Mouse (Mus musculus): ENCODE results near the gene Cys1.
A peak's percentile ranks its signal among the peaks of the same experiment; 100 is the strongest.
"Not testable (repeated sequence)": the region's sequence is repeated elsewhere in the genome, so short reads cannot be mapped to it uniquely, and the experiment has no call there.

Gene Cys1

GRCm38 (mm10) chr12:24681286-24682023, at the start of gene Cys1:
Gene Cys1 (minus strand): TSS chr12:24681813.
- no peak for DNase-seq

DNA sequence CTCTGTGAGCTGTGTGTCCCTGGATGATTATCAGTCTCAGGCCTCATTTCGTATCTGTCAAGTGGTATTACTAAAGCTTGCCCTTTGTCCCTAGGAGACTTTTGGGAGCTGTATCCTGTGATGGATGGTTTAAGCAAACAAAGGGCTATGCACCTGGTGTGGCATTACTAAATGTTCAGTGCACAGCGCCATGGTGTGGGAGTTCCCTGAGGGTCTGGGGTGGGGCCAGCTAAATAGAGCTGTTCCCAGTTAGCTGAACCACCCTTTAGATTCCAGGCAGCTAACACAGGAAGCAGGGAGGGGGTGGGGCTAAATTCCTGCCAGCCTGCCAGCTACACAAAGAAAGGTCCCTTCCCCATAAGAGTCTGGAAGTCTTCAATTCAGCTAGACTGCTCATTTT, 42.8 kb upstream of the Cys1 start:
- DNase-seq = no peak

- no peak for DNase-seq
Observed at GRCm38 (mm10) chr12:24723859-24724258, 42.2 kb upstream of the Cys1 start.

DNA sequence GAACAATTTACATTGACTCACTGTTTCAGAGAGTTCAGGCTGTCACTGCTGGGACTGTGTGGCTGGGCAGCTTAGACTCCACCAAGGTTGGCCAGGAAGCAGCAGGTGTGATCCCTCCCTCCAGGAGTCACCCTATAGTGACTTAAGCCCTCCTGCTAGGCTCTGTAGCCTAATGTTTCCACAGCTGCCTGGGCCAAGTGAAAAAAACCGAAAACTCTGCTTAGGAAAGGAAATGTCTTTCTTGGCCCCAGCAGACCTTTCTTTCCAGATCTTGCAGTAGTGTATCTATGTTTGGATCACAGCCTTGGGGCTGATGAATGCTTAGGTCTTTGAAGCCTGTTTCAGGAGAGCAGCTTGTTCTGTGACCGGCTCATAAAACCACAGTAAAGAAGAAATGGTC, 41.8 kb upstream of the Cys1 start:
- DNase-seq = no peak

GRCm38 (mm10) chr12:24716721-24717301, 35.2 kb upstream of the Cys1 start:
- peak; percentile 60 to 71 for DNase-seq

GRCm38 (mm10) chr12:24715268-24715896, 33.8 kb upstream of the Cys1 start:
- DNase-seq = no peak

DNA sequence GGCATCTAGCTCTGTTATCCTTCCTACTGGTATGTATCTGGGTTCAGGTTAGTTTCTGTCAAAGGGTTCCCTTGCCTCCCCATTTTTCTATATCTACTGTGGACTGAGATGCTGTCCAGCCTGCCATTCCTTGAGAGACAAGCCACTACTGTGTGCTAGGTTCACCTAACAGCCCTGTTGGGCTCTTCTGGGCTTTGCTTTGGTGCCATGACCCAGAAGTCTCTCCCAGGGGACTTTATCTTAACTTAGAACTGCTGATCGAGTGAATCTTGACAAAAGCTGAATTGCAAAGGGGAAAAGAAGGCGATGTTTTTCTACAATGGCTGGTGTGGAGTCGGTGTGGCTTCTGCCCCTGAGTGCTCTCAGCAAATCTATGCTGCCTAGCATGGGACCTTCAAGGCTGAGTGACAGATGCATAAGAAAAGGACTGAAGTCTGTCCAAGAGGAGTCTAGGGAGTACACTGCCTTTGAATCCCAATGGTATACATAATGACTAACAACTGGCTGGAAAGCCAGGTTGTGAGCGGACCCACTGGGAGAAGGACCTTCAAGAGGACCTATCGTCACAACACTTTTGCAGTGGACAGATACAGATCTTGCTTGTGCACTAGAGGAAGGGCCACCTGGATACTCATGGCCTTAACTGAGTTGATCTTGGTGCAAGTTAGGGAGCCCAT, 33.1 kb upstream of the Cys1 start:
- no peak for DNase-seq

DNA sequence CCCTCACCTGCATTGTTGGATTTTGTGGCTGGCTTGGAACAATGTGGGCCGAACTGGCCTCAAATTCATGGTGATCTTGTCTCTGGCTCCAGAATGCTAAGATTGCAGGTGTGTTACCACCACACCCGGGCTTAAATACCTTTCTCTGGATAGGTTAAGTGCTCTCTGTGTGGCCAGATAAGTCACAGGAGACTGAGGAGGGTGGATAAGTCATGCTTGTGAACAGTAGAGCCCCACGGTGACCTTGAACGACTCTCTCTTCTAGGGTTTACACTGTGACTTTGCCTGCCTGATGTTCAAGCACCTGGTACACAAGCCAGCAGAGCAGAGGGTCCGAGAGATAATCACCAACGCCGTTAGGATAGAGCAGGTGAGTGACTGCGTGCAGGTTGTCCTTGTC, 30.8 kb upstream of the Cys1 start:
- no peak for DNase-seq

- DNase-seq = peak in 1 of 2 experiments; percentile 33
Observed at GRCm38 (mm10) chr12:24710672-24711071, 29.1 kb upstream of the Cys1 start.

DNA sequence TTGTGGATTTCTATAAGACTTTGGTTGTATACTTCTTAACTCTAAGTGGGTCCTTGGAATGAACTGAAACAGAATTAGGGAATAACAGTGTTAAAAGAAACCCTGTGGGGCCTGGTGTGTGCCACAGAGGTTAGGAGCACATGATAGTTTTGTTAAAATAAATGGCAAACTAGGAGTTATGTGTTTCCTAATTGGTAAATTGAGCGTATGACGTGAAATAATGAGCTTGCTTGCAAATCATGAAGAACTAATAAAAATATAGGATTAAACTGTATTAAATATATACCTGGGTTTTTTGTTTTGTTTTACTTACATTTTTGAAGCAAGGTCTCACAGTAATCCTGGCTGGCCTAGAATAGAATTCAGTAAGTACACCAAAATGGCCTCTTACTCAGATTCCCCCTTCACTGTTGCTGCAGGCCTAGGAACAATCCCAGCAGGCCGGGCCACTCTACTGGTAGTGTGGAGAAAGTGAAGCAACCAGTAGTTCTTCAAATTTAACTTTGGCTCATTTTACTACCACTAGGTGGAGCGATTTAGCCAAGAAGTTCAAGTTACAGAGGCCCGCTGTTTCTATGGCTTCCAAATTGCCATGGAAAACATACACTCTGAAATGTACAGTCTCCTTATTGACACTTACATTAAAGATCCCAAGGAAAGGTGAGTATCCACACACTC, 28.4 kb upstream of the Cys1 start:
- peak; percentile 19 to 48 for DNase-seq

- no peak for DNase-seq
Observed at GRCm38 (mm10) chr12:24709409-24709808, 27.8 kb upstream of the Cys1 start.

GRCm38 (mm10) chr12:24708824-24709218, 27.2 kb upstream of the Cys1 start:
- peak in 1 of 2 experiments; percentile 15 for DNase-seq

- DNase-seq = peak; percentile 91 to 95
Observed at GRCm38 (mm10) chr12:24707954-24708823, 26.6 kb upstream of the Cys1 start, which contains the start of gene Rrm2. Gene Rrm2 (plus strand): TSS chr12:24708241.

DNA sequence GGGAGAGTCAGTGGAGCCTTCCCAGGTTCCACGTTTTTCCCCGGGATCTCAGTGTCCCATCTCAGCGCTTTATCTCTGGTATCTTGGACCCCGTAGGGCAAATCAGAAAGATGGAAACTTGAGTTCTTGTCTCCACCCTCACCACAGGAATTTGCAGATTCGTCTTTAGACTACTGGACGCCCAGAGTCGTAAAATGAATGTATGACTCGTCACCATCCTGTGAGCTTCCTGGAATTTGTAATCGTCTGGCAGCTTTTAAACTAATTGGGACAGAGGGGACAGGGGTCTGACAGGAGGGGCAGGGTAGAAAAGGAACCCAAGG, 25.8 kb upstream of the Cys1 start:
- DNase-seq = no peak

DNA sequence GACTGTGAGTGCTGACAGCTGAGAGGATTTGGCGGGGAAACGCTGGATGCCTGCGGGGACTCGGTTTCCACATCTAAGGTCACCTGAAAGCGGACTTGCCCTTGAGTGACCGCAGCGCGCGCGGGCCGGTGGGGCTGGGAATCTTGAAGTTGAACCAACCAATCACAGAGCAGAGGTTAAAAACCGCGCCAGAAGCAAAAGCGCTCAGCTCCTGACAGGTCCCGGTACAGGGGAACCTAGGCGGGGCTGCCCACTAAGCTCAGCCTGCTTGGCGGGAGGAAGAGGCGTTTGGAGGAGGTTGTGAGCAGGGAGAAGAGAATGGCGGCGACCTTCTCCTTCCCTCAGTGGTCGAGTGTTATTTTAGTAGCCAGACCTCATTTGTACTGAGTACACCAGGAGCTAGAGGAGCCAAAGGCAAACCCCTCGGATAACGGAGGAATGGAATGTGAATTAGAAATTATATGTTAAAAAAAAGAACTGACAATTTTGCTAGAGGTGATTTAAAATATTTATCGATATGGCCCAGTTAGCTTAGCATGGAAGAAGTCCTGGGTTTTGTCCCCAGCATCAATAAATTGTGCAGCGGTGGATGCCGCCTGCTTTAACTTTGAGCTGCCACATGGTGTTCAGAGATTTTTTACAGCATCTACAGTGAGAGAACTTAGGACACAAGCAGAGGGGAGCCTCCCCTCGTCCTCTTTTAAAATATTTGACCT, 25.3 kb upstream of the Cys1 start:
- DNase-seq = peak in 1 of 2 experiments; percentile 10

DNA sequence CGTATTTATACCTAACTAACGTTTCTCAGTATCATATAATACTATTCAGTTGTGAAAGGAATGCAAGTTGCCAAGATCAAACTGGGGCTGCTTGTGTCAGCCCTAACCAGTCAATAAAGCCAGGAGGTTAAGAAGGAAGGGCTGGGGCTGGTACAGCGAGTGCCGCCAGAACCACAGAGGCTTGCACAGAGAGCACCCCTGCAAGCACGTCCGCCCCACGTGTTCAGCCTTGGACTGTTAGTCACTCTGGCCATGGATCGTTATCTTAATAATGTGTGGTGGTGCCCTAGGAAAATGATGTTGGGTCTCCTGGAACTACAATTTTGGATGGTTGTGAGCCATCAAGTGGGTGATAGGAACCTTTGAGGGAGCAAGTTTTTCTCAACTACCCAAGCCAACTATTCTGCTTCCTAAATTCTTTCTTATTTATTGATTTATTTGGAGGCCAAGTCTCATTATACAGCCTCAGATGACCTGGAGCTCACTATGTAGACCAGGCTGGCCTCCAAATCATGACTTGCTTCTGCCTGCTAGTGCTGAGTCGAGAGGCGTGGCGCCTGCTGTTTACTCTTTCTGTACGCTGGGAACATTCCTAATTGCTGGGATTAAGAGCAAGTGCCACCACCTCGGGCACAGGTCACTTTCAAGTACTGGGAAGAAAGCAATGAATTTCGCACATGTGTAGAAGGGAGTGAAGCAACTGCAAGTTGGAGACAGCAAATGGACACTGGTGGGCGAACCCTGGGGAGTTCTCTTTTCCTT, 24.1 kb upstream of the Cys1 start:
- no peak for DNase-seq

DNA sequence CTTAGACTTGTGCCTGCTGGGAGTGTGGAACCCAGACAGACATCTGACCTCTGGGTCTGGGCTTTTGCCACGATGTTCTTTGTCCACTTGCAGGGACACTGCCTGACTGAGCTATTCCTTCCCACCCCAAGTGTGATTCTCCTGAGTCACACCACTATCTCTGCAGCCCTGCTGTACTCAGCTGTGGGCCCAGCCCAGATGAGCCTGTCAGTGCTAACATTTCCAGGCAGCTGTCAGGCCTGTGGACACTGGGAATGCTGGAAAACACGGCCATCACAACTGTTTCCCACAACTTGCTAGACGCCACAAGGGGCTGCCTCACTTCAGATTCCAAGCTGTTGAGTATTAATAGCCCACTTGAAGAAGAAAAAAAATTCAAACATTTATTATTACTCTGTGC, 21.4 kb upstream of the Cys1 start:
- DNase-seq = no peak

GRCm38 (mm10) chr12:24701621-24702020, 20.0 kb upstream of the Cys1 start:
- DNase-seq = not testable (repeated sequence)

- DNase-seq = no peak
Observed at GRCm38 (mm10) chr12:24699578-24699977, 18.0 kb upstream of the Cys1 start.

DNA sequence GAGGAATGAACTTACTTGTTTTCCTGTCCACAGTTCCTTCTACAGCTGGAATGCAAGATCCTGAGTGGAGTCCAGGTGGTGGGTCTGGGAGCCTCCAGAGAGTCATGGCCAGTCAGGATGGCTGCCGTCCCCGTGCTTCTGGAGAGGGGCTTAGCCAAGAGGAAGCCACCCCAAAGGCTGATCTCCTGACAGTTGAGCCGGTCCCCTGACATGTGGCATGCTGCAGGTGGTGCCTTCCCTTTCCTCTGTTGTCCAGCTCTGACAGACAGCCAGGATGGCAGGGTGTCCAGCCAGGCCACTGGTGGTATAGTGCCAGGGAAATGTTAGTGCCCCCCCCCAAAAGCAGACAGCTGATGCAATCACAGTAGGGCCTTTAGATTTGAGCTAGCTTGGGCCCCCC, 16.9 kb upstream of the Cys1 start:
- DNase-seq = no peak

All from cerebellum, postnatal 25 days (tissue).